Mouse (Mus musculus): ENCODE data around the gene Plbd2.

Plbd2 gene

GRCm38 (mm10) chr5:120472770-120473169, 30.7 kb downstream of the Plbd2 start, which contains the start of gene Sdsl:
Gene Sdsl (minus strand): TSS chr5:120472810.
- no peak for DNase-seq

- no peak for DNase-seq
Measured at GRCm38 (mm10) chr5:120471538-120471937, 31.9 kb downstream of the Plbd2 start.

- no peak for DNase-seq
Measured at GRCm38 (mm10) chr5:120468830-120469229, 34.6 kb downstream of the Plbd2 start.

GRCm38 (mm10) chr5:120468336-120468735, 35.1 kb downstream of the Plbd2 start:
- no peak for DNase-seq

GRCm38 (mm10) chr5:120467026-120467425, 36.4 kb downstream of the Plbd2 start:
- no peak for DNase-seq

- DNase-seq, result peak; percentile 96
Measured at GRCm38 (mm10) chr5:120465860-120466259, 37.6 kb downstream of the Plbd2 start.

- no peak for DNase-seq
Measured at GRCm38 (mm10) chr5:120465062-120465461, 38.4 kb downstream of the Plbd2 start.

GRCm38 (mm10) chr5:120464321-120464720, 39.1 kb downstream of the Plbd2 start:
- no peak for DNase-seq

- DNase-seq, result no peak
Measured at GRCm38 (mm10) chr5:120461902-120462301, 41.5 kb downstream of the Plbd2 start.

- no peak for DNase-seq
Measured at GRCm38 (mm10) chr5:120459133-120459532, 44.3 kb downstream of the Plbd2 start.

- no peak for DNase-seq
Measured at GRCm38 (mm10) chr5:120457628-120458027, 45.8 kb downstream of the Plbd2 start.

- DNase-seq, result no peak
Measured at GRCm38 (mm10) chr5:120456841-120457554, 46.4 kb downstream of the Plbd2 start.

- no peak for DNase-seq
Measured at GRCm38 (mm10) chr5:120456253-120456652, 47.2 kb downstream of the Plbd2 start.

- DNase-seq, result no peak
Measured at GRCm38 (mm10) chr5:120454756-120455337, 48.6 kb downstream of the Plbd2 start.

- no peak for DNase-seq
Measured at GRCm38 (mm10) chr5:120447305-120447704, 56.1 kb downstream of the Plbd2 start.

- DNase-seq, result peak; percentile 94
Measured at GRCm38 (mm10) chr5:120440733-120441132, 62.7 kb downstream of the Plbd2 start.

GRCm38 (mm10) chr5:120439887-120440670, 63.3 kb downstream of the Plbd2 start:
- no peak for DNase-seq

- DNase-seq, result no peak
Measured at GRCm38 (mm10) chr5:120438991-120439710, 64.3 kb downstream of the Plbd2 start.

- no peak for DNase-seq
Measured at GRCm38 (mm10) chr5:120438469-120438868, 65.0 kb downstream of the Plbd2 start.

GRCm38 (mm10) chr5:120437986-120438385, 65.4 kb downstream of the Plbd2 start:
- no peak for DNase-seq

GRCm38 (mm10) chr5:120437539-120437938, 65.9 kb downstream of the Plbd2 start:
- DNase-seq, result no peak

- no peak for DNase-seq
Measured at GRCm38 (mm10) chr5:120436885-120437495, 66.4 kb downstream of the Plbd2 start.

Measured in heart, adult 11 months (tissue).